Mouse (Mus musculus) spleen, adult 2 months (tissue): Measurements from ENCODE around the gene 6430531B16Rik.

ENCODE experiments used
- CTCF ChIP-seq: fragments of 200-500 bp; IDR thresholded peaks from 2 replicates; pipeline ENCODE4 v1.5.1; 2011; ENCODE audit warnings: mild to moderate bottlenecking, inconsistent platforms; ENCODE audit not compliant: insufficient read depth, insufficient read length, insufficient replicate concordance; ENCODE audit errors: extremely low read depth
- POLR2A ChIP-seq: fragments of 200-500 bp; IDR thresholded peaks from 2 replicates; pipeline ENCODE4 v1.6.1; 2011; ENCODE audit warnings: low read depth, low read length, inconsistent platforms

DNA sequence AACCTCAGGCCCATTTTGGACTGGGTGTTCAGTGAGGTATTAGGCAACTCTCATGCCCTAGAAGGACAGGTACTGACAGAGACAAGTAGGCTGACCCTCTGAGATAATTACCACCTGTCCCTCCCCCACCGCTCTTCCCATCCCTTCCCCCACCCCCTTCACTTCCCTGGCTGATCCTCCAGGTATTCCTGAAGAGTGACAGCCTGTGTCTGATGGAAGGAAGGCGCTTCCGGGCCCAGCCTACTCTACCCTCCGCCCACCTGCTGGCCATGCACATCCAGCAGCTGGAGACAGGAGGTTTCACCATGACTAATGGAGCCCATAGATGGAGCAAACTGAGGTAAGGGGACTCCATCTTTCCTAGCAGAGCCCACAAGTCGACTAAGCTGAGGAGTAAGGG is 40.7 kb downstream of the 6430531B16Rik start:
- TF ChIP-seq CTCF, result no peak
- no peak for TF ChIP-seq POLR2A
